Mouse (Mus musculus) CH12.LX (cell line): ENCODE measurements at regions not wholly inside any gene's neighbourhood (a gene's known extent, or its start where the extent isn't known, plus 50 kb on each side); places are given as distances from the start of the nearest gene placed in this dataset.

Source experiments
- DNase-seq: peaks from one replicate; pipeline ENCODE4 v3.0.0-alpha.2; 2013; ENCODE audit errors: extremely low read depth
- H3K27ac ChIP-seq: 2 replicates; pipeline ENCODE4 v1.5.1; 2012; ENCODE audit warnings: low read depth, mild to moderate bottlenecking, control low read depth, moderate library complexity; ENCODE audit not compliant: insufficient read depth
- H3K27me3 ChIP-seq: replicated peaks from 2 replicates; pipeline ENCODE3; 2012; ENCODE audit warnings: inconsistent platforms
- H3K36me3 ChIP-seq, 2 experiments: replicated peaks in 1 of 2; 2 replicates each; pipeline versions ENCODE3 to v1.6.1; 2012; ENCODE audit warnings: inconsistent platforms in 1 of 2, low read length in 1 of 2, mild to moderate bottlenecking in 1 of 2, mixed read lengths in 1 of 2, moderate library complexity in 1 of 2; ENCODE audit not compliant: control insufficient read depth in 1 of 2, insufficient read depth in 1 of 2
- H3K4me1 ChIP-seq, 2 experiments: 2 replicates each; pipeline ENCODE4 v1.6.1; 2012; ENCODE audit warnings: inconsistent platforms in 1 of 2, moderate library complexity in 1 of 2; ENCODE audit not compliant: insufficient read depth in 2 of 2, control insufficient read depth in 1 of 2
- H3K4me2 ChIP-seq: 2 replicates; pipeline ENCODE4 v1.6.1; 2012; ENCODE audit warnings: low read depth, mild to moderate bottlenecking, control low read depth; ENCODE audit not compliant: poor library complexity, insufficient read depth, severe bottlenecking
- H3K4me3 ChIP-seq, 3 experiments: fragments of 150-350 bp in 1 of 3; sonication (generic) in 1 of 3; replicated peaks in 1 of 3; 2 replicates each; pipeline versions ENCODE3 to v1.5.1; 2011 to 2012; ENCODE audit warnings: low read depth in 2 of 3, low read length in 2 of 3, mild to moderate bottlenecking in 2 of 3, moderate library complexity in 2 of 3, control low read depth in 1 of 3, improper control_type of control experiment in 1 of 3, inconsistent platforms in 1 of 3, mixed read lengths in 1 of 3; ENCODE audit not compliant: poor library complexity in 1 of 3
- H3K79me2 ChIP-seq: replicated peaks from 2 replicates; pipeline ENCODE4 v1.6.1; 2012; ENCODE audit warnings: mild to moderate bottlenecking, moderate library complexity; ENCODE audit not compliant: control insufficient read depth, poor library complexity, insufficient read depth, severe bottlenecking; ENCODE audit errors: extremely low read depth
- H3K9ac ChIP-seq: 2 replicates; pipeline ENCODE4 v1.6.1; 2012; ENCODE audit warnings: low read depth, mild to moderate bottlenecking, control low read depth, moderate library complexity; ENCODE audit not compliant: insufficient read depth
- H3K9me3 ChIP-seq: replicated peaks from 2 replicates; pipeline ENCODE3; 2012; ENCODE audit warnings: low read length, inconsistent platforms, mixed read lengths
- CHD1 ChIP-seq: IDR thresholded peaks from 2 replicates; pipeline ENCODE4 v1.6.1; 2012; ENCODE audit warnings: low read depth, low read length, improper control_type of control experiment, inconsistent platforms
- CTCF ChIP-seq, 2 experiments: IDR thresholded peaks in 1 of 2; conservative IDR thresholded peaks in 1 of 2; 2 replicates each; pipeline ENCODE4 v1.5.1; 2011 to 2012; ENCODE audit warnings: low read depth in 2 of 2, low read length in 2 of 2, improper control_type of control experiment in 1 of 2, inconsistent platforms in 1 of 2, mild to moderate bottlenecking in 1 of 2, moderate library complexity in 1 of 2
- E2F4 ChIP-seq: IDR thresholded peaks from 2 replicates; pipeline ENCODE4 v1.6.1; 2011; ENCODE audit warnings: low read depth, low read length, improper control_type of control experiment; ENCODE audit not compliant: insufficient replicate concordance
- ELF1 ChIP-seq: IDR thresholded peaks from 2 replicates; pipeline ENCODE4 v1.6.1; 2014; ENCODE audit warnings: low read depth, mild to moderate bottlenecking, inconsistent platforms, low read length, improper control_type of control experiment
- EP300 ChIP-seq: IDR thresholded peaks from 2 replicates; pipeline ENCODE4 v1.6.1; 2011; ENCODE audit warnings: low read length, improper control_type of control experiment
- GABPA ChIP-seq: IDR thresholded peaks from 2 replicates; pipeline ENCODE4 v1.6.1; 2012; ENCODE audit warnings: low read depth, low read length, improper control_type of control experiment, inconsistent platforms; ENCODE audit not compliant: insufficient replicate concordance
- HCFC1 ChIP-seq: IDR thresholded peaks from 2 replicates; pipeline ENCODE4 v1.6.1; 2012; ENCODE audit warnings: low read depth, mild to moderate bottlenecking, inconsistent platforms, low read length, improper control_type of control experiment
- KAT2A ChIP-seq: IDR thresholded peaks from 2 replicates; pipeline ENCODE4 v1.6.1; 2012; ENCODE audit warnings: low read length, improper control_type of control experiment, inconsistent platforms; ENCODE audit not compliant: insufficient replicate concordance
- MAFK ChIP-seq: IDR thresholded peaks from 2 replicates; pipeline ENCODE4 v1.6.1; 2011; ENCODE audit warnings: low read length, improper control_type of control experiment; ENCODE audit not compliant: insufficient replicate concordance
- MAX ChIP-seq: IDR thresholded peaks from 2 replicates; pipeline ENCODE4 v1.6.1; 2011; ENCODE audit warnings: low read length, improper control_type of control experiment
- MYC ChIP-seq: IDR thresholded peaks from 2 replicates; pipeline ENCODE4 v1.6.1; 2011; ENCODE audit warnings: low read depth, mild to moderate bottlenecking, improper control_type of control experiment, low read length
- NELFE ChIP-seq: IDR thresholded peaks from 2 replicates; pipeline ENCODE4 v1.6.1; 2011; ENCODE audit warnings: low read depth, low read length, improper control_type of control experiment
- NRF1 ChIP-seq: IDR thresholded peaks from 2 replicates; pipeline ENCODE4 v1.6.1; 2014; ENCODE audit warnings: low read depth, mild to moderate bottlenecking, inconsistent platforms, low read length, improper control_type of control experiment, moderate library complexity
- PAX5 ChIP-seq: IDR thresholded peaks from 2 replicates; pipeline ENCODE4 v1.6.1; 2012; ENCODE audit warnings: low read length, inconsistent platforms, mixed read lengths
- POLR2AphosphoS2 ChIP-seq: IDR thresholded peaks from 2 replicates; pipeline ENCODE4 v1.6.1; 2011; ENCODE audit warnings: low read depth, low read length, improper control_type of control experiment
- SMC3 ChIP-seq: IDR thresholded peaks from 2 replicates; pipeline ENCODE4 v1.6.1; 2011; ENCODE audit warnings: low read depth, low read length, improper control_type of control experiment
- TBP ChIP-seq: conservative IDR thresholded peaks from 2 replicates; pipeline ENCODE4 v1.6.1; 2011; ENCODE audit warnings: low read depth, low read length, improper control_type of control experiment
- UBTF ChIP-seq: IDR thresholded peaks from 2 replicates; pipeline ENCODE4 v1.6.1; 2012; ENCODE audit warnings: low read depth, mild to moderate bottlenecking, inconsistent platforms, low read length, improper control_type of control experiment, moderate library complexity
- USF1 ChIP-seq: IDR thresholded peaks from 2 replicates; pipeline ENCODE4 v1.6.1; 2014; ENCODE audit warnings: low read depth, mild to moderate bottlenecking, inconsistent platforms, low read length, improper control_type of control experiment
- ZC3H11A ChIP-seq: IDR thresholded peaks from 2 replicates; pipeline ENCODE4 v1.6.1; 2012; ENCODE audit warnings: low read depth, mild to moderate bottlenecking, inconsistent platforms, low read length, improper control_type of control experiment
- ZKSCAN1 ChIP-seq: IDR thresholded peaks from 2 replicates; pipeline ENCODE4 v1.6.1; 2012; ENCODE audit warnings: low read depth, inconsistent platforms, low read length, improper control_type of control experiment, borderline replicate concordance
- ZMIZ1 ChIP-seq: IDR thresholded peaks from 2 replicates; pipeline ENCODE4 v1.6.1; 2012; ENCODE audit warnings: low read depth, mild to moderate bottlenecking, inconsistent platforms, low read length, improper control_type of control experiment
- ZNF384 ChIP-seq: IDR thresholded peaks from 2 replicates; pipeline ENCODE4 v1.6.1; 2012; ENCODE audit warnings: low read depth, low read length, improper control_type of control experiment, inconsistent platforms
- dilution Hi-C: fragments of 300-500 bp; cut with MboI; formaldehyde crosslinking; loops from 2 replicates; pipeline ENCODE4 v1.14.3; 2020; ENCODE audit warnings: low sequenced_read_pairs; ENCODE audit not compliant: extremely low pct_unique_long_range_greater_than_20kb, extremely low pct_ligation_motif_present
- in situ Hi-C: fragments of 300-500 bp; cut with MboI; formaldehyde crosslinking; loops from 3 replicates; pipeline ENCODE4 v1.14.3; 2019; ENCODE audit warnings: low sequenced_read_pairs, low pct_ligation_motif_present, low pct_unique_long_range_greater_than_20kb, mixed read lengths

DNA sequence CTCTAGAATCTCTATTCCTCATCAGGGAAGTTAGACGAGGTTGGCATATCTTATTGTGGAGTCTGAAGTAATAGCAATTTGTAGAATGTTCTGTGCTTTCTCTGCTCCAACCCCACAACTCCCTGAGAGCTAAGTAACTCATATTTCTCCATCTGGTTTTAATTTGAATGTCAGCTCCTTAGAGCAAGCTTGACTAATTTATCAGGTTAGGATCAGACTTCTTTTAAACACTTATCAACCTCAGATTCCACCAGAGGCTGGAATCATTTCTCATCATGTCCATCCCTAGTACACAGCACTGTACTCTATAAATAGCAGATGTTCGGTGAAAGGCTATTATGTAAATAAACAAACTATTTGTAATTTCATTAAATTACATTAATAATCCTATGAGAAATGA, 485.4 kb upstream of the Kif18a start:
- Histone ChIP-seq H3K27ac (no peak overlapping the region), H3K79me2 (no peaks in the 10 kb centered on the region), H3K36me3 (no peaks in the 10 kb centered on the region)
- TF ChIP-seq MAX (no peak), E2F4 (no peak), POLR2AphosphoS2 (no peak), EP300 (no peak), CHD1 (no peak), CTCF (conservative IDR thresholded peaks at IDR 0.05 in 1 of 2, IDR thresholded peaks at IDR 0.05 in 1 of 2; ENCODE audit: low read depth in 2 of 2, low read length in 2 of 2) (no peak), ELF1 (no peak), HCFC1 (no peak), NRF1 (no peak), SMC3 (no peak), PAX5 (no peak), TBP (no peak), ZC3H11A (no peak), GABPA (no peak), NELFE (no peak), ZKSCAN1 (no peak), ZNF384 (no peak), UBTF (no peak), MYC (no peak), USF1 (no peak)
- TF ChIP-seq, all 38 proteins: peak for 0
- in situ Hi-C loops = no loop called here
- Histone ChIP-seq H3K4me3 (no peak overlapping the region), H3K4me1 (peaks cover 0 to 6% of the 10 kb centered on the region in 2 experiments; a peak in 2 of 4 replicates), H3K9me3 (no peaks in the 10 kb centered on the region), H3K27me3 (no peaks in the 10 kb centered on the region), H3K9ac (no peak overlapping the region), H3K4me2 (no peak overlapping the region)
- dilution Hi-C loops = no loop called here
- no peak for DNase-seq

DNA sequence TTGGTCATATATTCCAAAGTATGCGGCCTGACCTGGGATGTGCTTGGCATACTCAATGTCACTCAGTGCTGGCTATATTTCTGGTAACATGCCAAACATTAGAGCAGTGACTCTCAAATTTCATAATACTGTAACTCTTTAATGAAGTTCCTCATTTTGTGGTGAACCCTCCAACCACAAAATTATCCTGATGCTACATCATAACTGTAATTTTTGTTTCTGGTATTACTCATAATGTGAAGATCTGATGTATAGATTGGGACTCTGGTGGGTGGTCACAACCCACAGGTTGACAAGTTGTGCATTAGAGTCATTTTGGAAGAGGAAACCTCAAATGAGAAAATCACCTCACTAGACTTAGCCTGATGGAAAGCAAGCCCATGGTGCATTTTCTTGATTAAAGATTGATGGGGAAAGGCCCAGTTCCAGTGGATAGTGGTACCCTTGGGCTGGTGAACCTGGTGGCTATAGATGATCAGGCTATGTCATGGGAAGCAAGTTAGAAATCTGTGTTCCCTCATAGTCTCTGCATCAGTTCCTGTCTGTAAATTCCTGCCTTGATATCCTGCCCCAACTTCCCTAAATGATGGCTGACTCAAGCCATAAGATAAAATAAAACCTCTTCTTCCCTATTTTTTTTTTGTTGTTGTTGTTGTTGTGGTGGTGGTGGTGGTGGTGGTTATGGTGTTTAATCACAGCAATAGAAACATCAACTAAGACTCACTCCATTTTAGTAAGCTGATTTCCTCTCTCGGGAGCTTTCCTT, 483.5 kb upstream of the Kif18a start:
- Histone ChIP-seq H3K9ac (no peak overlapping the region), H3K27ac (no peak overlapping the region), H3K9me3 (no peaks in the 10 kb centered on the region), H3K79me2 (no peaks in the 10 kb centered on the region), H3K4me1 (peaks cover 0 to 6% of the 10 kb centered on the region in 2 experiments; a peak in 2 of 4 replicates), H3K4me3 (no peak overlapping the region), H3K27me3 (no peaks in the 10 kb centered on the region), H3K4me2 (no peak overlapping the region), H3K36me3 (no peaks in the 10 kb centered on the region)
- peak; percentile 54 for DNase-seq
- 0 out of 2 replicates have a peak, but pooled peaks have one; percentile 24 for TF ChIP-seq MAFK
- TF ChIP-seq E2F4 = no peak
- TF ChIP-seq UBTF = no peak
- no peak for TF ChIP-seq ZMIZ1
- no peak for TF ChIP-seq KAT2A
- in situ Hi-C loops = no loop called here
- dilution Hi-C loops = no loop called here
